Mouse (Mus musculus) embryonic facial prominence, embryonic 14.5 days (tissue): Measurements from ENCODE around the gene Slc35b3. TPM values are rescaled to one million over a fixed set of nuclear protein-coding genes. Genes with fewer than 3 reads are reported as not detected.

Experiments used
- ATAC-seq: fragments of 200-750 bp; cut with Nextera tagmentation; 2 replicates; pipeline ENCODE4 v1.8.0; 2017; ENCODE audit warnings: low read depth, moderate number of reproducible peaks, moderate TSS enrichment
- DNase-seq: peaks from one replicate; pipeline ENCODE4 v3.0.0-alpha.2; 2015; ENCODE audit warnings: low spot score
- H3K27ac ChIP-seq: fragments of 300-500 bp; sonication (generic); replicated peaks from 2 replicates; pipeline ENCODE4 v1.5.1; 2014; ENCODE audit warnings: low read depth, mild to moderate bottlenecking, low read length, moderate library complexity
- H3K27me3 ChIP-seq: fragments of 300-500 bp; sonication (generic); replicated peaks from 2 replicates; pipeline ENCODE4 v1.6.1; 2014; ENCODE audit warnings: low read length; ENCODE audit not compliant: control insufficient read depth, insufficient read depth
- H3K36me3 ChIP-seq: fragments of 300-500 bp; sonication (generic); 2 replicates; pipeline ENCODE4 v1.6.1; 2014; ENCODE audit warnings: low read length, mixed read lengths; ENCODE audit not compliant: control insufficient read depth, insufficient read depth
- H3K4me1 ChIP-seq: fragments of 300-500 bp; sonication (generic); 2 replicates; pipeline ENCODE4 v1.6.1; 2014; ENCODE audit warnings: antibody characterized with exemption, low read length; ENCODE audit not compliant: control insufficient read depth, insufficient read depth
- H3K4me2 ChIP-seq: fragments of 300-500 bp; sonication (generic); 2 replicates; pipeline ENCODE4 v1.6.1; 2014; ENCODE audit warnings: low read depth, mild to moderate bottlenecking, low read length, moderate library complexity, mixed read lengths
- H3K4me3 ChIP-seq: fragments of 300-500 bp; sonication (generic); 2 replicates; pipeline ENCODE4 v1.5.1; 2014; ENCODE audit warnings: low read depth, mild to moderate bottlenecking, low read length
- H3K9ac ChIP-seq: fragments of 300-500 bp; sonication (generic); 2 replicates; pipeline ENCODE4 v1.6.1; 2014; ENCODE audit warnings: low read depth, mild to moderate bottlenecking, low read length, moderate library complexity, mixed read lengths
- H3K9me3 ChIP-seq: fragments of 300-500 bp; sonication (generic); 2 replicates; pipeline ENCODE4 v1.6.1; 2016; ENCODE audit warnings: low read length; ENCODE audit not compliant: control insufficient read depth
- WGBS: fragments of 180-500 bp; shearing (Covaris S2); extraction: QIAGEN DNeasy Blood & Tissue Kit; methylation state at CpG from one replicate; pipeline ENCODE4 v1.1.7; 2014; 5-methylcytosine and 5-hydroxymethylcytosine counted together
- polyA plus RNA-seq: library from polyadenylated mRNA; unstranded; fragments of >200 nt; fragmentation: Nextera tagmentation; extraction: Ambion mirVana; gene quantifications from 2 replicates; pipeline ENCODE4 v1.2.1, GENCODE M21; 2014

Slc35b3 gene
- polyA plus RNA-seq, 1 experiment from 2014 or later, result 31.8 TPM

DNA sequence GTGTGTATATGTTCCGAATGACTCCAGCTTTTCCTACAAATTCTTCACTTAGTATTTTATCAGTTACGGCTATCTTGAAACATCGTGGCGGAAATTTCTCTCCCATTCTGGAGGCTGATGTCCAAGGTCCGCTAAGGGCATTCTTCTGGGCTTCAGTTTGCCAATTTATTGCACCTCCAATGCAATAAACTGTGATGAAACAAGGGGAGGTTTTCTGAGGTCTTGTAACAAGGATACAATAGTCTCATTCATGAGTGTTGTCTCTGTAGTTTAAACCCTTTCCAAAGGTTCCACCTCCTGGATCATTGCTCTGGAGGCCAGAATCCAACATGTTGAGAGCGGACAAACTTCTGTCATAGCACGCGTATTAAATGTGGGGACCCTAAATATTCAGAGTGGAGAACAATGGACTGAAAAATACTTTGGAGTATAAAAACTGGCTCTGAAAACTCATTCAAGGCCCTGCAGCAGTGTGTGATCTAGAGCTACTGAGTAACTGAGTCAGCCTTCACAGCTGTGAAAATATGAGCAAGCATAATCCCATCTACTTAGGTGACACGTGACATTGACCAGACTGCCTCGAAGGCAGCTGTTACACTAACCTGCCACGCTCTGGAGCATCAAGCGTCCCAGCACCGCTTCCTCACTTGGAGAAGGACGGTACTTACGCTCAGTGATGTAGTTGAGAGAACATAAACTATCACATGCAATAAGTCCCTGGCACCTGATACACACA lies 30.7 kb downstream of the Slc35b3 start:
- ATAC-seq, result no peak
- Histone ChIP-seq H3K27ac (no peak overlapping the region), H3K9ac (no peak overlapping the region), H3K36me3 (peaks cover 36% of the 10 kb centered on the region), H3K4me3 (no peak overlapping the region), H3K9me3 (no peaks in the 10 kb centered on the region), H3K4me2 (no peak overlapping the region), H3K4me1 (no peaks in the 10 kb centered on the region), H3K27me3 (no peaks in the 10 kb centered on the region)
- WGBS, result 92% methylated on average over 15 of the region's 15 CpGs
- no peak for DNase-seq

DNA sequence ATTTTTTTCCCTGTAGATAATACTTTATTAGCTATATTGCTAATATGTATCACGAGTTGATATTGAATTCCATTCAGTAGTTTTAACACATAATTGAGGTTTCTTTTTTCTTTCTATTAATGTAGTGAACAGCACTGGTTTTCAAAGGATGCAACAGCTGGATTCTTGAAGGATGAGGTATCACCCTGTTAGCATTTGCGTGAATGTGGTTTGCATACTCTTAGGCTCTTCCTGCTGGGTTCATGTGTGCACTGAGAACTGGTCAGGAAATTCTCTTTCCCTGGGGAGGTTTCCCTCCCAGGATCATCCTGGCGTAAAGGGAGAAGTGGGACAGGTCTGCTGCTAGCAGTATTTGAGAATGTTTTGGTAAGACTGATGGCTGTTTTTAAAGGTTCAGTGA lies 38.0 kb downstream of the Slc35b3 start:
- no peak for ATAC-seq
- Histone ChIP-seq H3K36me3 (no peaks in the 10 kb centered on the region), H3K9ac (no peak overlapping the region), H3K9me3 (no peaks in the 10 kb centered on the region), H3K4me2 (no peak overlapping the region), H3K4me1 (no peaks in the 10 kb centered on the region), H3K27ac (no peak overlapping the region), H3K27me3 (no peaks in the 10 kb centered on the region), H3K4me3 (no peak overlapping the region)
- DNase-seq, result no peak
- 42% methylated on average over 3 of the region's 3 CpGs for WGBS

DNA sequence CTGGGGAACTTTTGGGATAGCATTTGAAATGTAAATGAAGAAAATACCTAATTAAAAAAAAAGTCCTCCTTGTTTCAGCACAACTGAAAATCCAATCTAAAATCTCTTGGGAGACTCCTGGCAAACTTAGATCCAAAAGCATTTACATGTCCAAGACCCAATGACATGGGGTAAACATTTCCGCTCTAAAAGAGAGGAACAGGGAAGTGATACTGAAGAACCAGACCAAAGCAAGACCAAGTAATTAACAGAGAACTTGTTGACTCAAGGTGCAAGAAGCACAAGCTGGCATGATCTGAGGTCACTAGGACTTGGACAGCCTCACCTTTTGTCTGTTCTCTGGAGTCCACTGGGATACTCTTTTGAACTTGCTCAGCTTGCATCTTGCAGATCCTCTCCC lies 39.4 kb downstream of the Slc35b3 start:
- H3K4me3 ChIP-seq, result no peak overlapping the region
- H3K4me1 ChIP-seq, result no peaks in the 10 kb centered on the region
- no peak for DNase-seq
- 91% methylated on average over 1 of the region's 1 CpGs for WGBS
- no peak overlapping the region for H3K4me2 ChIP-seq
- no peak overlapping the region for H3K9ac ChIP-seq
- H3K27ac ChIP-seq, result no peak overlapping the region
- ATAC-seq, result no peak
- no peaks in the 10 kb centered on the region for H3K9me3 ChIP-seq
- H3K27me3 ChIP-seq, result no peaks in the 10 kb centered on the region
- no peaks in the 10 kb centered on the region for H3K36me3 ChIP-seq

DNA sequence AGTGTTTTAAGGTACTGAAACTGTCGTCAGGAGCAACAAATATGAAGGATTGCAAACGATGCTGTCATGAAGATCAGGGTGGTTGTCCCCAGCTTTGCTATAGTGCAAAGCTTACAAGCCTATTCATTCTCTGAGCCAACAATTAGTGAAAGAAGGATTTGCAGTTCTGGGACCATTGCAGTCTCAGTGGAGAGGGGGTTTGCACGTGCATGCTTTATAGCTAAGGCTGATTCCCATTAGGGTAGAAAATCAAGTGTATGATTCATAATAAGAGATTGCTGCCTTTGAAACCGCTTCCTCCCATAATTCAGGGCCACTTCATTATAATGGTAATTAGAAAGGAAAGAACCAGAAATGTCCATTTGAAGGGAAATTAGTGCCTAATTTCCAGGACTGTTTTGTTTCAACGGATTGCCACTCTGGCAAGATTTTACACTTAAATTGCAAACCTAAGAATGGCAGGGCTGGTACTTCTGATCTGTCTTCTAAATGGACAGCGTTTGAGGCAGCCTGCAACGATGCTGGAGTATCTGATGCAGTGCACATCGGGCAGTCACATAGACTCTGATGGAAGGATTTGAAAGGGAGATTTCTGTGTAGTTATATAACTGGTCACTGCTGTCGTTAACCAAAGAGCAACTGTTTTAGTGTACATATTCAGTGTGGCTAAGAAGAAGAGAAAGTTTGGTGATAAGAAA lies 42.3 kb downstream of the Slc35b3 start:
- H3K4me3 ChIP-seq, result no peak overlapping the region
- no peaks in the 10 kb centered on the region for H3K9me3 ChIP-seq
- no peak overlapping the region for H3K9ac ChIP-seq
- H3K4me1 ChIP-seq, result no peaks in the 10 kb centered on the region
- ATAC-seq (no peak), DNase-seq (no peak)
- no peaks in the 10 kb centered on the region for H3K36me3 ChIP-seq
- WGBS, result 67% methylated on average over 9 of the region's 9 CpGs
- no peak overlapping the region for H3K27ac ChIP-seq
- no peak overlapping the region for H3K4me2 ChIP-seq
- no peaks in the 10 kb centered on the region for H3K27me3 ChIP-seq

DNA sequence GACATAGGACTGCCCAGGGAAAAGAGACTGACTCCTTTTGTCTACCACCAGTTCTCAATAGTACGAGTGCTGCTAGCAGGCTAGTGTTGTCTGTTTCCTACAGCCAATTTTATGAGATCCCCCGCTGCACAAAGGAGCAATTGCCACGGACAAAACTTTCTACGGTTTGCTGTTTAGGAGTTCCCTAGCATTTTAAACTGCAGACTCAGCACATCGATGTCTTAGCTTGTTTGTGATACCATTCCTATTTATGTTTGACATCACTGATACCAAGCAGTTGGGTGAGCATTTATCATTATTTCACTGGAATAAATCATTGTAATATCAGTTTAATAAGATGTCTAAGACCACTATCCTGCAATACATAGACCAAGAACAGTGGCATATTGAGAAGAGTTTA lies 43.1 kb downstream of the Slc35b3 start:
- H3K4me2 ChIP-seq, result no peak overlapping the region
- no peak for ATAC-seq

DNA sequence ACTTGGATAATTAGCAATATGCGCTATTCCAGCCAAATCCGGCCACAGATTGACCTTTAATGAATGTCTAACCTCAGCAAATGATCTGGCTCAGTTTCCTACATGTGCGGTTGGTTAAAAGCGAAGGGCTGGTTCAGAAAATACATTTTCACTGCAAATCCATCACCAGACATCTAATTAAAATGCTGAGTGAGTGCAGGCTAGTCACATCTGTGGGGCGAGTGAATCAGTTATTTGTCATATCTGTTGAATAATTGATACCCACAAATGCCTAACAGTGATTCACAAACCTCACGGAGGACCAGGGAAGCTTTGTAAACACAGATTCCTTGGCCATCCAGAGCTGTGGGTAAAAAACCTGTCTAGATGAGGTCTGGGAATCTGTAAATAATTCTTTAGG lies 45.9 kb downstream of the Slc35b3 start:
- H3K27ac ChIP-seq, result no peak overlapping the region
- no peaks in the 10 kb centered on the region for H3K4me1 ChIP-seq
- DNase-seq (no peak), ATAC-seq (no peak)
- no peaks in the 10 kb centered on the region for H3K36me3 ChIP-seq
- 77% methylated on average over 6 of the region's 6 CpGs for WGBS
- no peaks in the 10 kb centered on the region for H3K9me3 ChIP-seq
- H3K27me3 ChIP-seq, result no peaks in the 10 kb centered on the region
- no peak overlapping the region for H3K4me2 ChIP-seq
- no peak overlapping the region for H3K4me3 ChIP-seq
- H3K9ac ChIP-seq, result no peak overlapping the region

More for the DNA sequence above, 43.1 kb downstream of the Slc35b3 start:
- Histone ChIP-seq H3K4me3 (no peak overlapping the region), H3K4me1 (no peaks in the 10 kb centered on the region), H3K9me3 (no peaks in the 10 kb centered on the region), H3K9ac (no peak overlapping the region), H3K27me3 (no peaks in the 10 kb centered on the region), H3K27ac (no peak overlapping the region), H3K36me3 (no peaks in the 10 kb centered on the region)
- DNase-seq, result no peak
- 80% methylated on average over 5 of the region's 5 CpGs for WGBS

DNA sequence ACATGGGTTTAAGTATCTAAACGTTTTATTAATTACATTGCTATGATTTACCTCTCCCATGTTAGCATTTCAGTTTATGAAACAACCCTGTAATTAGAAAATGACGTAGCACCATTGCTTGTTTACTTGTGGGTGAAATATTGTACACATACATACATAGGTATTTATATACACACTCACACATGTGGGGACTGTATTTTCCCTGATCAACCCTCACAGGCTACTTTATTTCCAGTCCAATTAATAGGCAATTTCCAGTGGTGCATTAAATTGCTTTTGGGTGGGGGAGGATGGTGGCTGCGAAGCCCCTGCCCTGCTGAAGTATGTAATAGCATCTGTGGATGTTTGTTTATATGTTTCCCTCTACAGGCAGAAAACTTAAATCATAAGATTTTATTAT lies 68.3 kb downstream of the Slc35b3 start:
- Histone ChIP-seq H3K27me3 (no peaks in the 10 kb centered on the region), H3K9me3 (no peaks in the 10 kb centered on the region), H3K9ac (no peak overlapping the region), H3K4me1 (no peaks in the 10 kb centered on the region; the same call in 1 of the 2 replicates), H3K36me3 (no peaks in the 10 kb centered on the region), H3K4me2 (no peak overlapping the region), H3K27ac (no peak overlapping the region), H3K4me3 (no peak overlapping the region)
- 45% methylated on average over 3 of the region's 3 CpGs for WGBS
- no peak for DNase-seq
- no peak for ATAC-seq
